Mouse (Mus musculus) lung, adult 18-20 months (tissue): ENCODE measurements around the gene Sh3bgrl3.

ENCODE experiments used
- DNase-seq, 2 experiments: peaks; one replicate each; pipeline ENCODE4 v3.0.0; 2022; ENCODE audit warnings: mixed read lengths in 2 of 2

The Sh3bgrl3 gene

GRCm38 (mm10) chr4:134107730-134108129, 20.9 kb downstream of the Sh3bgrl3 start:
- DNase-seq, result no peak

GRCm38 (mm10) chr4:134106105-134106504, 22.5 kb downstream of the Sh3bgrl3 start:
- DNase-seq, result no peak

GRCm38 (mm10) chr4:134102742-134103119, 25.9 kb downstream of the Sh3bgrl3 start:
- DNase-seq, result peak in 1 of 2 experiments; percentile 37

DNA sequence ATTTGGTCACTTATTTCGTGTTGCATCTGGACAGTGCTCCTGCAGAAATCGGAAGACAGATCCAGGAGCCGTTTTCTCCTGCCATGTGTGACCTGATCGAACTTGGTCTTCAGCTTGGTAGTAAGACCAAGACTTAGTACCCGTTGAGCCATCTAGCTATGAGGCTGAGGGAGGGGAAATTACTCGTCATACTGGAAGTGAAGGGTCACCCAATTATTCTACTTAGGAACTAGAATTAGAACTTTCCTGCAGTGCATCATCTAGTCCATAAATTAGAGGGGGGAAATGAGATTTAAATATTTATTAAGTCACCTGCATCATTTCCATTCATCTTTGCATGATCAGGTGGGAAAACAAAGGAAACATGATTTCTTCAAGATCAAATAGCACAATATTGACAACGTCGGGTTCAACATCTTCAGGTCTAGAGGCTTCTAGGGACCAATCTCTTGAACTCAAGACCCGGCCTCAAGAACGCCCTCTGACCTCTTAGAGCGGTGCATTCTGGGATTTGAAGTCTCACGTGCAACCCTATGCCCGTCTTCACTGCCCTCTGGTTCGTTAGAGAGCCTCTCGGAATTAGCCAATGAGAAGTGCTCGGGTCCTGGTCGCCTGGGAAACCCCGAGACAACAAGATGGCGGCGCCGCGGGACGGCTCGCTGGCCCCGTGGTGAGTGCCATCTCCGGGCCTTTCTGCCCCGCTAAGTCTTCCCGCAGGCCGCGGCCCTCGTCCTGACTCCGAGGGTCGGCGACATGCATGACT, 26.4 kb downstream of the Sh3bgrl3 start, which contains the start of gene Ubxn11:
Gene Ubxn11 (plus strand): TSS at position 592 of the 763 bp plus-strand sequence.
- peak; percentile 91 to 92 for DNase-seq

- DNase-seq, result no peak
These were observed 28.3 kb downstream of the Sh3bgrl3 start for GRCm38 (mm10) chr4:134100245-134100644.

DNA sequence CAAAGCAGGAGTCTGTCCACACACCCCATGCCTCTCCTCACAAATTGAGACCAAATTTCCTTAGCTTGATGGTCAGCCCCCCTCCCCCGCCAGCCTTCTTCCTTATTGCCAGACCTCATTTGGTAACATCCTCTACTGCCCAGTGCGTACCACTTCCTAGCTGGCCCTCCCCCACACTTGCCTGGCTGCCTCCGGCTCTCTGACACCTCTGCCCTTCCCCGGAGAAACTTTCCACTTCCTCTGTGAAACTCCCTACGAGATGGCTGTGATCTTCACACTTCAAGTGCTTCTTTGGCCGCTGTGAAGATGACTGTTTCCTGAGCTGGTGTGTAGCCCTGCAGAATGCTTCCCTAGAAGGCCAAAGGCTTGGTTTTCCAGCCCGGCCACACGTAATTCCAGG, 30.0 kb downstream of the Sh3bgrl3 start:
- peak; percentile 63 to 77 for DNase-seq

- DNase-seq, result peak; percentile 29 to 35
These were observed 31.5 kb downstream of the Sh3bgrl3 start for GRCm38 (mm10) chr4:134097015-134097608.

- DNase-seq, result no peak
These were observed 32.5 kb downstream of the Sh3bgrl3 start for GRCm38 (mm10) chr4:134096120-134096519.

DNA sequence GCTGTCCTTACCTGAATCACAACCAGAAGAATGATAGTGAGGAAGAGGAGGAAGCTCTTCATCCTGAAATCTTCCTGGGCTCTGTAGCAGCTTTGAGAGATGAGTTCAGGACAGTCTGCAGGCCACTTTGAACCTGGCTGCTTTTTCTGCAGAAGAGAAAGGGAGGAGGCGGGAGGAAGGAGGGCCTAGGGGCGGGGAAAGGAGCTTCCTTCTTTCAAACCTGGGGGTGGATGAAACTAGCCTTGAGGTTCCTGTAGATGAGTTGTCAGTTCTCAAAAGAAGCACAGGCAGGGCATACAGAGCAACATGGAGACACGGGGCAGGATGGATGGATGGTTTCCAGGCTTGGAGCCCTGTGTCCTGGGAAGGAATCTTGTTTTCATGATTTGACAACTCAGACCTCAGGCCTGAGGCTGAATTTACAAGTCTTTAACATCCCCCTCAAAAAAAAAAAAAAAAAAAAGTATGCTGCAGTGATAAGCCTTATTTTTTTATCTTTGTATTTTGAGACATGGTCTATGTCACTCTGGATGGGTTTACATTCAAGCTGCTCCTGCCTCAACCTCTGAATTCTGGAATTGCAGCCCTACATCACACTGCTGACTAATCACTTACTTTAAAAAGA, 33.6 kb downstream of the Sh3bgrl3 start, which contains the start of gene Cd52:
Gene Cd52 (minus strand): TSS at position 160 of the 625 bp plus-strand sequence.
- DNase-seq, result peak; percentile 62 to 73

DNA sequence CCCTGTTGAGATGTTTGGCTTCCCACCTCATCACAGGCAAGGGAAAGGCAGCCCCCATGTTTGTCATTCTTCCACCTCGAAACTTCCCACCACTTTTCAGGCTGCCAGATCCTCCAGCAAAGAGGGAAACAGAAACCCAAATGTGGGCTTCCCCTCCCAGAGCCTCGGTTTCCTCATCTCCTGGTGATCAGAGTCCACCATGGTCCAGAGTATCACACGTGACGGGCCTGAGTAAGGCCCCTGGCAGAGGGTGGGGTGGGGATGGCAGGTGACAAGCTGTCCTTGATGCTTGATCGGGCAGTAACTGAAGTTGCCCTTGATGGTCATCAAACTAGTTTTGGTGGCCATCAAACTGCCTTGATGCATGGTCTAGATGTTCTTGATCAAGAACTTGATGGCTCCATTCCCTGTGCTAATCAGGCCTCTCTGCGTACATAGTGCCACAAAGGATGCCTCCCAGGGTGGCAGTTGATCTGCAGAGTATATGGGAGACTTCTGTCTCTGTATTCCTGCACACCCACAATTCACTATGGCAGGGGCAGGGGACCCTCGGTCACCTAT, 34.5 kb downstream of the Sh3bgrl3 start:
- DNase-seq, result no peak

DNA sequence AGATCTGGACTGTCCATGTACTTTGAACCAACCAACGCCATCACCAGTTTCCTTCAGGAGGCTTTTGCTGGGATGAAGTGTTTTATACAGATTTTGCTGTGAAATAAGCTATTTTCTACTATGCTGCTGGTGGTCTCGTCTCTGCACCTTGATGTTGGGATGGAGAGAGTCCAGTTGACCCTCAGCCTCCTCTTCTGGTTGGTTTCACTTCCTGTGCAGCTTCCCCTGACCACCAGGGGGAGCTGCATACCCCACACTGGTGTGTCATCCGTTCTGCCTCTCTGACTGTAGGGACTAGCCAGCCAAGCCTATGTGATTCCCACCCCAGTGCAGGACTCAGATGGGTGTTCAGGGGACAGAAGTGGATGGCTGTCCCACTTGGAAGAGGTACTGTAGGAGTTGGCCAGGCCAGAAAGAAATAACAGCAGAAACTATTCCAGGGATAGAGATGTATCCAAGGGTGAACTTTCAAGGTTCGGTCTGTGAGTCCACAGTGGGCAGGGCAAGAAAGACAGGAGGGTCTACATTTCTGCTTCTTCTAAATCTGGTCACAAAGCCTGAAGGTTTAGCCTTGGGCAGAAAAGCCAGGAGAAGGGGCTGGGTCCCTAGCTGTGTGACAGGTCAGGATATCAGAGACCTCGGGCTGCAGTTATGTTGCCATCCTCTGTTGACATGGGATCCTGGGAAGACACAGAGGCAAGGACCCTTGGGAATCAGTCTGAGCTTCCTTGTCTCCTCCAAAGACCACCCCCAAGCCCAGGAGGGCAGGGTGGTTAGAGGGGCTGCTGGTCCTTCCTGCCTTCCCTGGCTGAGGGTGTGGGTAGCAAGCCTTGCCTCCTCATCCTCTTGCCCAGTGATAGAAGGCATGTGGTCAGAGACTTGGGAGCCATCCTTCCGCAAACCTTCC, 36.0 kb downstream of the Sh3bgrl3 start:
- DNase-seq, result peak; percentile 46 to 64

GRCm38 (mm10) chr4:134091225-134091529, 37.4 kb downstream of the Sh3bgrl3 start:
- no peak for DNase-seq

DNA sequence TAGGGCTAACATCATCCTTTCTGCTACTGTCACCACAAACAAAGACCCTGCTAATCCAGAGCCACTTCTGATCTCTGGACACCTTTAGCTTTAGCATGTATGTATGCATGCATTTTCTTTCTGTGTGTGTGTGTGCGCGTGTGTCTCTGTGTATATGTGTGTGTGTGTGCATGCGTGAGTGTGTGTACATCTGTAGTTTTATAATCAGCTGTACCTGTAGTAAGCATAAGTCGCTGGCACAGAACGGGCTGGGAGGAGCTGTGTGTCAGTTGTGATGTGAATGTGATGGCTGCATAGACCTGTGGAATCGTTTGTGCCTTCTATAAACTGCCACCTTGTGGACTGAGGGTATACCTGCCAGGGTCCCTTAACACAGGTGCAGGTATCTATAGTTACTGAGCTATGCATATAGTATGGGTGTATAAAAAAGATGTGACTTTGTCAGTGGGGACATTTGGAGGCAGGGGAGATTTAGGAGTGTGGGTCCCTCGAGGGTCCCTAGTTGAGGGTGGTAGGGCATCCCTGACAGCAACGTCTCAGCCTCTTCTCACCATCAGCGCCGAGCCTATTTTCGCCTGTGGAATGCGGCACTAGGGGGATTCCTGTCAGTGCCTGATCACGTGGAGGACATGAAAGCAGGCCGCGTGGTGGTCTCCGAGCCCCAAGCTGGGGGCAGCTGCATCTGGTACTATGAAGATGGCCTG, 37.9 kb downstream of the Sh3bgrl3 start:
- no peak for DNase-seq

DNA sequence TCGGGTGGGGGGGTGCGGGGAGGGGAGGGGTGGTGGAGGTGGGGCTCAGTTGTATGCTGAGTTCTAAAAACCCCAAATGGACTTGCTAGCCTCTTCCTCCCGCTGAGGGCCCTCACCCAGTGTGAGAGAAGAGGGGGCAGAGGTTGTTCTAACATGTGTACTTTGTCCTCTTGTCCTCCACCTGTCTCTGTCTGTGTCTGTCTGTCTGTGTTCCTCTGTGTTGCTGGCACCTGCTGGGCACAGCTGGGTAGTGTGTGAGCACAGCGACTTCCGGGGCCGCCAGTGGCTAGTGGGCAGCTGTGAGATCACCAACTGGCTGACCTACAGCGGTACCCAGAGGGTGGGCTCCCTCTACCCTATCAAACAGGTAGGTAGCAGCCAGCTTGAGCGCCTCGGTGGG, 39.6 kb downstream of the Sh3bgrl3 start:
- DNase-seq, result no peak

- peak in 1 of 2 experiments; percentile 34 for DNase-seq
These were observed 41.2 kb downstream of the Sh3bgrl3 start for GRCm38 (mm10) chr4:134087412-134087811.

- DNase-seq, result no peak
These were observed 43.6 kb downstream of the Sh3bgrl3 start for GRCm38 (mm10) chr4:134084999-134085398.

DNA sequence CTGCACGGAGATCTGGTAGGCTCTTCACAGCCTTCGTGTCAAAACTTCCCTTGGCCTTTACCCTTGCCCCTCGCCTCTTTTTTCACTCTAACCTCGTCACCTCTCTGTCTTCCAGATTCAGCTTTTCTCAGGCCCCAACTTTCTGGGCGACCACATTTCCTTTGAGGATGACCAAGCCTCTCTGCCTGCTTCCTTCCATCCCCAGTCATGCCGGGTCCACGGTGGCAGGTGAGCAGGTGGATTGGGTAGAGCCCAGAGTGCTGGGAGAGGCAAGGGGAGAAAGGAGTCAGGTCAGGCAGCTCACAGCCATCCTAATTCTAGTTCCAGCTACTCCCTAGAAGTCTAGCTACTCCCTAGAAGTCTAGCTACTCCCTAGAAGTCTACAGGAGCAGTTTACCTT, 46.1 kb downstream of the Sh3bgrl3 start:
- DNase-seq, result no peak

DNA sequence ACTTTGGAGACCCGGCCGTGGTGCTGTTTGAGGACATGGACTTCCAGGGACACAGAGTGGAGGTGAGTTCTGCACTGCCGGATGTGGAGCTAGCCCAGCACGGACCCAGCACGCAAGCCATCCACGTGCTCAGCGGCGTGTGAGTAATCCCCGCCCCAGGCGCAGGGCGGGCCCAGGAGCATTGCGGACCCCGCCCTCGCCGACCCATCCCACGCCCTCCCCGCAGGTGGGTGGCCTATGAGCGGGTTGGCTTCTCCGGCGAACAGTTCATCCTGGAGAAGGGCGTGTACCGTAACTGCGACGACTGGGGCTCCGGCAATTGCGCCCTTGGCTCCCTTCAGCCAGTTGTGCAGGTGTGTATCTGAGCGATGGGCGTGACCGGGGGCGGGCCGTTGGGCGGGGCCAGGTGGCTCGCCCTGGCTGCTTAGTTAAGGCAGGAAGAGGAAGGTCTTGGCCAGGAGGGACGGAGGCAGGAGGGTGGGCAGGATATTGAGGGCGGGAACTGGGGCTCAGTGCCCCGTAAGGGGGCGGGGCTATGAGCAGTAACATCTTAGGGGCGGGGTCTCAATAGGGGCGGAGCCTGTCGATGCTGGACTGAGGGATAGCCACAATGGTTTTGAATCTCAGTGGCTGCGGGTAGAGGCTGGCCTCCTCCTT, 46.7 kb downstream of the Sh3bgrl3 start:
- peak; percentile 86 to 92 for DNase-seq

DNA sequence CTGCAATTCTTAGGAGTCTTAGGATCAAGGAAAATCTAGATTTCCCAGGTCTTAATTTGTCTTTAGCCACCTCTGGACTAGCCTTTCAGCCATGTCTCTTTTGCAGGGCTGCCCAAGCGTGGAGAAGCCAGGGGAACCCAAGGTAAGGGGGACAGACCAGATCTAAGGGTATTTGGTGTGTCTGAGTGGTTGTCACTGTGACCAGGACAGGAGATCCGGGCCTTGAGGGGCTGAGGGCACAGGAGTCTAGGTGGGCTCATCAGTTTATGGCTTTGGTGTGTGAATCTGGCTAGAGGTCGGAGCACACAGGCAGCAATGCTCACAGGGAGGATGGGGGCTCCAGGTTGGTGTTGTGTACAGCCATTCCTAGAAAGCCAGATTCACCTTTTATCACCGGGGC, 47.9 kb downstream of the Sh3bgrl3 start:
- no peak for DNase-seq

- DNase-seq, result peak; percentile 38 to 60
These were observed 49.9 kb downstream of the Sh3bgrl3 start for GRCm38 (mm10) chr4:134078694-134079093.
